Mouse (Mus musculus): Measurements from ENCODE around the gene Arpc3. TPM values are rescaled to one million over a fixed set of nuclear protein-coding genes. Genes with fewer than 3 reads are reported as not detected.
"Not testable (repeated sequence)": the region's sequence is repeated elsewhere in the genome, so short reads cannot be mapped to it uniquely, and the experiment has no call there.

Gene Arpc3
- polyA plus RNA-seq, 1 experiment from 2014 or later = 173 TPM

GRCm38 (mm10) chr5:122402160-122402559 lies 10.5 kb downstream of the Arpc3 start:
- H3K27me3 ChIP-seq = no peaks in the 10 kb centered on the region
- 80% methylated on average over 13 of the region's 13 CpGs for WGBS
- H3K4me2 ChIP-seq = no peak overlapping the region
- 0 out of 2 replicates have a peak, but pooled peaks cover 6% of the 10 kb centered on the region for H3K4me1 ChIP-seq (replicated peaks)
- H3K4me3 ChIP-seq = no peak overlapping the region
- peak overlapping the region; percentile 35; the same call in 1 of the 2 replicates for H3K9ac ChIP-seq
- no peak overlapping the region for H3K27ac ChIP-seq
- no peak for ATAC-seq (ENCODE audit: low FRiP score)
- H3K9me3 ChIP-seq = no peaks in the 10 kb centered on the region
- H3K36me3 ChIP-seq = peaks cover 85% of the 10 kb centered on the region

GRCm38 (mm10) chr5:122402772-122403171 lies 11.1 kb downstream of the Arpc3 start:
- Histone ChIP-seq H3K9ac (peak overlapping the region; percentile 35; the same call in 1 of the 2 replicates), H3K9me3 (no peaks in the 10 kb centered on the region), H3K27ac (peak overlapping the region; percentile 23; the same call in 1 of the 2 replicates), H3K4me2 (no peak overlapping the region), H3K4me1 (replicated peaks) (0 out of 2 replicates have a peak, but pooled peaks cover 6% of the 10 kb centered on the region), H3K4me3 (no peak overlapping the region), H3K36me3 (peaks cover 85% of the 10 kb centered on the region), H3K27me3 (no peaks in the 10 kb centered on the region)
- WGBS = 88% methylated on average over 5 of the region's 5 CpGs
- no peak for ATAC-seq (ENCODE audit: low FRiP score)

- no peaks in the 10 kb centered on the region for H3K9me3 ChIP-seq
- H3K27me3 ChIP-seq = no peaks in the 10 kb centered on the region
- no peak overlapping the region for H3K4me2 ChIP-seq
- H3K4me1 ChIP-seq (replicated peaks) = 0 out of 2 replicates have a peak, but pooled peaks cover 6% of the 10 kb centered on the region
- no peak overlapping the region for H3K4me3 ChIP-seq
- no peak for ATAC-seq (ENCODE audit: low FRiP score)
- H3K36me3 ChIP-seq = peaks cover 80% of the 10 kb centered on the region
- 93% methylated on average over 12 of the region's 12 CpGs for WGBS
- H3K9ac ChIP-seq = no peak overlapping the region
- H3K27ac ChIP-seq = no peak overlapping the region
Measured at GRCm38 (mm10) chr5:122403362-122403761, 11.7 kb downstream of the Arpc3 start.

GRCm38 (mm10) chr5:122405537-122405936 lies 13.9 kb downstream of the Arpc3 start:
- H3K4me1 ChIP-seq (replicated peaks) = 0 out of 2 replicates have a peak, but pooled peaks cover 6% of the 10 kb centered on the region
- H3K9ac ChIP-seq = no peak overlapping the region
- 93% methylated on average over 10 of the region's 10 CpGs for WGBS
- H3K36me3 ChIP-seq = peaks cover 73% of the 10 kb centered on the region
- no peak overlapping the region for H3K27ac ChIP-seq
- H3K4me3 ChIP-seq = no peak overlapping the region
- ATAC-seq (ENCODE audit: low FRiP score) = no peak
- no peaks in the 10 kb centered on the region for H3K9me3 ChIP-seq
- no peak overlapping the region for H3K4me2 ChIP-seq
- H3K27me3 ChIP-seq = no peaks in the 10 kb centered on the region

DNA sequence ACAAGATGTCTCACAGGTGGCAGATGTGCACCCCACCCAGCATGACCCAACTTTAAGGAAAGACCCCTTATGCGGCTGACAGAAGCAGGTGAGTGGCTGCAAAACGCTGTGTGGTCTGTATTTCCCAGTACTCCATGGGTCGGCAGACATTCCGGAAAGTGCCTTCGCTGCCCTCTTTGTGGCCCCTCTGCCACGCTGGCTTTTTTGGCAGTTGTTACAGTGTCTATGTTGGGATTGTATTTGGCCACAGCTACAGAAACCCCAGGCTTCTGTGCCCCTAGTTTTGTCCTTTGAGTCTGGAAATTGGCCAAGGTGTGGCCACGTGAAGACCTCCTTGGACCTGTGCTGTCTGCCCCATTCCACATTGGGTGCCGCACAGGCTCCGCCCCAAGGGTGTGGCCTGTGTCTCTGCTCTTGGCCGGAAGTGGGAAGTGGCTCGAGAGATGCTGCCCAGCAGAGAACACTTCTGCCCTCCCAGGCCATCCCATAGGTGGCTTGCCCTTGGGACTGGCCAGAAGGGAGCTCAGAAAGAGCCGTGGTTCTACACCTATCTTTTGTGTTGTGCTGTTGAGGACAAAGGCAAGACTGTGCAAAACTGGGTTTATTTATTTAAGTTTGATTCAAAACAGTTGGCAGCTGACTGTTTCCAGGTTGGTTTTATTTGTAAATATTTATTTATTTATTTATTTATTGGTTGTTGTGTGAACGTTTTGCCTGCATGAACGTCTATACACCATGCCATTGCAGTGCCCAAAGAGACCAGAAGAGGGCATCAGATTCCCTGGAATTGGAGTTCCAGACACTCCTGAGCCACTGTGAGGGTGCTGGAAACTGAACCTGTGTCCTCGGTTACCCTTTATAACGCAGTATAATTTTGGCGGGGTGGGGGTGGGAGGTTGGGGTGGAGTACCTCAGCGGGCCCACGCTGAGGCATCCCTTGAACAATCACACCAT lies 18.3 kb downstream of the Arpc3 start:
- H3K4me1 ChIP-seq (replicated peaks) = no peaks in the 10 kb centered on the region
- H3K4me2 ChIP-seq = no peak overlapping the region
- WGBS = 88% methylated on average over 19 of the region's 19 CpGs
- H3K27me3 ChIP-seq = no peaks in the 10 kb centered on the region
- no peak for ATAC-seq (ENCODE audit: low FRiP score)
- H3K36me3 ChIP-seq = peaks cover 36% of the 10 kb centered on the region
- no peak overlapping the region for H3K9ac ChIP-seq
- H3K4me3 ChIP-seq = no peak overlapping the region
- no peak overlapping the region for H3K27ac ChIP-seq
- H3K9me3 ChIP-seq = no peaks in the 10 kb centered on the region

GRCm38 (mm10) chr5:122411892-122412291 lies 20.2 kb downstream of the Arpc3 start:
- Histone ChIP-seq H3K27me3 (no peaks in the 10 kb centered on the region), H3K9me3 (no peaks in the 10 kb centered on the region), H3K4me3 (no peak overlapping the region), H3K4me1 (replicated peaks) (no peaks in the 10 kb centered on the region), H3K27ac (no peak overlapping the region), H3K36me3 (peaks cover 17% of the 10 kb centered on the region), H3K9ac (no peak overlapping the region), H3K4me2 (no peak overlapping the region)
- WGBS = 87% methylated on average over 5 of the region's 5 CpGs
- ATAC-seq (ENCODE audit: low FRiP score) = no peak

GRCm38 (mm10) chr5:122412826-122413225 lies 21.1 kb downstream of the Arpc3 start:
- Histone ChIP-seq H3K4me2 (no peak overlapping the region), H3K27me3 (no peaks in the 10 kb centered on the region), H3K36me3 (peaks cover 8% of the 10 kb centered on the region), H3K9me3 (no peaks in the 10 kb centered on the region), H3K4me1 (replicated peaks) (no peaks in the 10 kb centered on the region), H3K9ac (no peak overlapping the region), H3K4me3 (no peak overlapping the region), H3K27ac (no peak overlapping the region)
- WGBS = 69% methylated on average over 6 of the region's 6 CpGs
- ATAC-seq (ENCODE audit: low FRiP score) = no peak

DNA sequence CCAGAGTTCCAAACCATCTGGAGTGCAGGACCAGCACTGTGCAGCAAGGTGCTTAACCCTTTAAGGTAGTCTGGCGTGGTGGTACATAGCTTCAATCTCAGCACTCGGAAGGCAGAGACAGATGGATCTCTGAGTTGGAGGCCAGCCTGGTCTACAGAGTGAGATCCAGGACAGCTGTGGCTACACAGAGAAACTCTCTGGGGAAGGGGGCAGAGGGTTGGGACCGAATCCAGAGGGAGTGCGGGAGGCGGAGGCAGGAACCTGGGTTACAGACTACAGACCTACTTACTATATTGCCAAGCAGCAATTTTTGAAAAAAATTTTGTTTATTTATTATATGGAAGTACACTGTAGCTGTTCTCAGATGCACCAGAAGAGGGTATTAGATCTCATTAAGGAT lies 22.7 kb downstream of the Arpc3 start:
- Histone ChIP-seq H3K4me2 (no peak overlapping the region), H3K9ac (no peak overlapping the region), H3K4me1 (replicated peaks) (no peaks in the 10 kb centered on the region), H3K36me3 (peaks cover 8% of the 10 kb centered on the region), H3K4me3 (no peak overlapping the region), H3K9me3 (no peaks in the 10 kb centered on the region), H3K27ac (no peak overlapping the region), H3K27me3 (no peaks in the 10 kb centered on the region)
- 95% methylated on average over 5 of the region's 5 CpGs for WGBS
- no peak for ATAC-seq (ENCODE audit: low FRiP score)

GRCm38 (mm10) chr5:122415465-122415864 lies 23.8 kb downstream of the Arpc3 start:
- Histone ChIP-seq H3K9me3 (no peaks in the 10 kb centered on the region), H3K9ac (no peak overlapping the region), H3K27ac (no peak overlapping the region), H3K36me3 (no peaks in the 10 kb centered on the region), H3K4me3 (no peak overlapping the region), H3K4me2 (no peak overlapping the region), H3K4me1 (replicated peaks) (no peaks in the 10 kb centered on the region), H3K27me3 (no peaks in the 10 kb centered on the region)
- no peak for ATAC-seq (ENCODE audit: low FRiP score)
- 88% methylated on average over 12 of the region's 12 CpGs for WGBS

- not testable (repeated sequence) for ATAC-seq (ENCODE audit: low FRiP score); H3K27me3 ChIP-seq; H3K9ac ChIP-seq; H3K4me2 ChIP-seq; H3K27ac ChIP-seq; H3K36me3 ChIP-seq; H3K9me3 ChIP-seq; H3K4me3 ChIP-seq
- WGBS = 68% methylated on average over 4 of the region's 4 CpGs
- peaks cover 21% of the 10 kb centered on the region for H3K4me1 ChIP-seq (replicated peaks)
Measured at GRCm38 (mm10) chr5:122420676-122421075, 29.0 kb downstream of the Arpc3 start.

DNA sequence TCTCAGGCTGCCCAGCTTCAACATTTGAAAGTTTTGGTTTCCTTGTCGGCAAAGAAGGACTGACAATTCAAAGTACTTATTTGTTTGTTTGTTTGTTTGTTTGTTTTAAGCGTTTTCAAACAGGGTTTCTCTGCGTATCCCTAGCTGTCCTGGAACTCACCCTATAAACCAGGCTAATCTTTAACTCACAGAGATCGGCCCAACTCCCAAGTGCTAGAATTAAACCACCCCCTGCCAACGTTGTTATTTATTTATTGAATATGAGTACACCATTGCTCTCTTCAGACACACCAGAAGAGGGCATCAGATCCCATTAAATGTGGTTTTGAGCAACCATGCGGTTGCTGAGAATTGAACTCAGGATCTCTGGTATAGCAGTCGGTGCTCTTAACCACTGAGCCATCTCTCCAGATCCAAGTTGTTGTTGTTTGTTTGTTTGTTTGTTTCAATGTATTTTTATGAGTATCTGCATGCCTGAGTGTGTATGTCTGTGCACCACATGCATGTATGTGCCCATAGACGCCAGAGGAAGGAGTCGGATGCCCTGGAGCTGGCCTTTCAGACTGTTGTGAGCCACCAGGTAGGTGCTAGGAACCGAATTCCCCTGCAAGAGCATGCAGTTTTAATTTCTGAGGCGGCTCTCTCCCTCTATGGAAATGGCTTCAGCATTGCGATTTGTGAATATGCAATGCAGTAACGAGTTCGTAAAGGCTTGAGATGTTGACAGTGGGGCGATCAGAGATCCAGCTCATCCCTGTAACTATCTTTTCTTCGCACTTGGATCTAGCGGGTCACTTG lies 29.8 kb downstream of the Arpc3 start, which contains the start of gene Anapc7:
Gene Anapc7 (plus strand): TSS at position 423 of the 798 bp plus-strand sequence.
- peak within 1 kb of the TSS; percentile 97 for H3K4me3 ChIP-seq
- WGBS = 21% methylated on average over 17 of the region's 17 CpGs
- peak within 1 kb of the TSS; percentile 95 for H3K4me2 ChIP-seq
- H3K36me3 ChIP-seq = no peaks in the 10 kb centered on the region
- H3K27ac ChIP-seq = peak within 1 kb of the TSS; percentile 94
- no peaks in the 10 kb centered on the region for H3K9me3 ChIP-seq
- no peaks in the 10 kb centered on the region for H3K27me3 ChIP-seq
- ATAC-seq (ENCODE audit: low FRiP score) = peak; percentile 52; the same call in 1 of the 2 replicates
- peak within 1 kb of the TSS; percentile 96 for H3K9ac ChIP-seq
- peaks cover 21% of the 10 kb centered on the region for H3K4me1 ChIP-seq (replicated peaks)

All from hindbrain, embryonic 13.5 days (tissue).